In the genomic region with DNA sequence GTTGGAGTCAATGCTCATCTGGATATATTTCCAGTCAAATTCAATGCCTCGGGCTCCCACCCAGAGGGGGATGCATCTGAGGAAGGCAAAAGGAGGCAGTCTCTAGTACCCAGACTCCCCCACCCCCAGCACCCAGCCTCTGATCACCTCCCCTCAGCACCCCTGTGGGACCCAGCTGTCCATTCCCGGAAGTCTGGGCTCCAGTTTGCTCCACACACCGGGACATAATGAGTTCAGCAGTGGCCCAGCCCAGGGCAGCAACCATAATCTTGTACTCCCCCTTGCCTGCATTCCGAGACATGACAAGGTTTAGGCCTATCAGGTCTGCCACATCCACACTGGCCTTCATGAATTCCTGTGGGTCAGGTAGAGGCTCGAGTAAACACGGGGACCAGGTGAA, we compare ENCODE assay signal across 8 mouse cellular contexts. TPM values are rescaled to one million over a fixed set of nuclear protein-coding genes. Genes with fewer than 3 reads are reported as not detected.
DNase-seq lines count a peak whose midpoint lies in the region; ATAC-seq and TF ChIP-seq lines count a peak whose summit lies in the region.

No protein-coding gene starts in this region.

- 77% methylated on average over 6 of the region's 6 CpGs for WGBS in kidney, embryonic 15.5 days
- 80% methylated on average over 6 of the region's 6 CpGs for WGBS in embryonic facial prominence, embryonic 13.5 days
- 83% methylated on average over 6 of the region's 6 CpGs for WGBS in intestine, embryonic 14.5 days
- 74% methylated on average over 6 of the region's 6 CpGs for WGBS in lung, adult 2 months

- no peaks in the 10 kb centered on the region for H3K27me3 ChIP-seq in kidney, embryonic 15.5 days
- no peaks in the 10 kb centered on the region for H3K27me3 ChIP-seq in embryonic facial prominence, embryonic 13.5 days
- H3K27me3 ChIP-seq in intestine, embryonic 14.5 days (replicated peaks; ENCODE audit: control insufficient read depth, insufficient read depth, low read length) = no peaks in the 10 kb centered on the region
- no peaks in the 10 kb centered on the region for H3K27me3 ChIP-seq in myocyte (ENCODE audit: control insufficient read depth, insufficient read depth, insufficient read length)

- H3K9me3 ChIP-seq in kidney, embryonic 15.5 days (replicated peaks) = no peaks in the 10 kb centered on the region
- H3K9me3 ChIP-seq in embryonic facial prominence, embryonic 13.5 days = no peaks in the 10 kb centered on the region
- no peaks in the 10 kb centered on the region for H3K9me3 ChIP-seq in intestine, embryonic 14.5 days (ENCODE audit: control insufficient read depth, low read length)

- peaks cover 21% of the 10 kb centered on the region for H3K4me1 ChIP-seq in kidney, embryonic 15.5 days
- peaks cover 23% of the 10 kb centered on the region for H3K4me1 ChIP-seq in embryonic facial prominence, embryonic 13.5 days
- H3K4me1 ChIP-seq in intestine, embryonic 14.5 days (replicated peaks; ENCODE audit: control insufficient read depth, insufficient read depth, low read length) = peaks cover 12% of the 10 kb centered on the region
- peaks cover 15% of the 10 kb centered on the region; the same call in 1 of the 2 replicates for H3K4me1 ChIP-seq in lung, adult 2 months (ENCODE audit: control insufficient read depth, insufficient read depth, low read length)

- no peak for DNase-seq in kidney, postnatal 36 days
- no peak for DNase-seq in intestine, embryonic 14.5 days (ENCODE audit: low spot score)
- DNase-seq in c-Kit-positive CD71-positive TER-119-positive erythroid progenitor cells, embryonic 14.5 days (ENCODE audit: low spot score) = no peak
- no peak for DNase-seq in urinary bladder, postnatal 36 days (ENCODE audit: low spot score in 2 of 2)
- no peak for DNase-seq in lung, adult 2 months

- no peak overlapping the region for H3ac ChIP-seq in myocyte (ENCODE audit: control insufficient read depth, insufficient read length)

- peak overlapping the region; percentile 65 for H3K4me2 ChIP-seq in kidney, embryonic 15.5 days
- peak overlapping the region; percentile 78 for H3K4me2 ChIP-seq in embryonic facial prominence, embryonic 13.5 days
- H3K4me2 ChIP-seq in intestine, embryonic 14.5 days (ENCODE audit: low read length) = peak overlapping the region; percentile 77
- H3K4me2 ChIP-seq in myocyte (ENCODE audit: low read depth) = peak overlapping the region; percentile 90

- H3K27ac ChIP-seq in kidney, embryonic 15.5 days = no peak overlapping the region
- no peak overlapping the region for H3K27ac ChIP-seq in embryonic facial prominence, embryonic 13.5 days
- H3K27ac ChIP-seq in intestine, embryonic 14.5 days (ENCODE audit: low read depth) = no peak overlapping the region

- H3K4me3 ChIP-seq in kidney, embryonic 15.5 days (replicated peaks) = peak overlapping the region; percentile 87
- H3K4me3 ChIP-seq in embryonic facial prominence, embryonic 13.5 days = peak overlapping the region; percentile 80
- H3K4me3 ChIP-seq in intestine, embryonic 14.5 days (ENCODE audit: low read depth, low read length) = peak overlapping the region; percentile 85
- H3K4me3 ChIP-seq in myocyte = peak overlapping the region; percentile 89
- no peak overlapping the region for H3K4me3 ChIP-seq in lung, adult 2 months (replicated peaks; ENCODE audit: extremely low read depth, low read depth, low read length)

- no peak for TF ChIP-seq POLR2A in myocyte (IDR thresholded peaks at IDR 0.05; ENCODE audit: insufficient read length, low read depth)
- TF ChIP-seq POLR2A in lung, adult 2 months (IDR thresholded peaks at IDR 0.05; ENCODE audit: borderline replicate concordance, extremely low read depth, low read depth, low read length) = no peak

- H3K9ac ChIP-seq in kidney, embryonic 15.5 days = peak overlapping the region; percentile 61
- peak overlapping the region; percentile 90 for H3K9ac ChIP-seq in embryonic facial prominence, embryonic 13.5 days
- H3K9ac ChIP-seq in intestine, embryonic 14.5 days (ENCODE audit: low read length) = peak overlapping the region; percentile 74; the same call in 1 of the 2 replicates

- peaks cover 11% of the 10 kb centered on the region for H3K79me2 ChIP-seq in myocyte (ENCODE audit: control insufficient read depth, insufficient read depth)

- peaks cover 37% of the 10 kb centered on the region for H3K36me3 ChIP-seq in kidney, embryonic 15.5 days
- H3K36me3 ChIP-seq in embryonic facial prominence, embryonic 13.5 days = peaks cover 26% of the 10 kb centered on the region
- peaks cover 21% of the 10 kb centered on the region; the same call in 1 of the 2 replicates for H3K36me3 ChIP-seq in intestine, embryonic 14.5 days (ENCODE audit: control insufficient read depth, insufficient read depth, low read length)
- peaks cover 7% of the 10 kb centered on the region for H3K36me3 ChIP-seq in myocyte (ENCODE audit: control insufficient read depth, insufficient read depth)

- ATAC-seq in kidney, embryonic 15.5 days (replicated peaks; ENCODE audit: low FRiP score) = no peak
- ATAC-seq in embryonic facial prominence, embryonic 13.5 days (ENCODE audit: insufficient number of reproducible peaks, insufficient read depth, low FRiP score, low TSS enrichment, low read depth) = no peak
- ATAC-seq in intestine, embryonic 14.5 days (replicated peaks; ENCODE audit: low FRiP score, low TSS enrichment, low read depth) = no peak

- no peak for TF ChIP-seq CTCF in lung, adult 2 months (IDR thresholded peaks at IDR 0.05; ENCODE audit: insufficient read depth, low read length)

TF ChIP-seq in myocyte, 11 proteins besides CTCF, POLR2A, EP300 and RAD21:
- TF ChIP-seq TCF12 (IDR thresholded peaks at IDR 0.05; ENCODE audit: insufficient read depth, poor library complexity, severe bottlenecking) = no peak
- no peak for TF ChIP-seq REST (IDR thresholded peaks at IDR 0.05; ENCODE audit: insufficient read depth, insufficient read length)
- TF ChIP-seq CEBPB (IDR thresholded peaks at IDR 0.05; ENCODE audit: insufficient read depth, poor library complexity, severe bottlenecking) = no peak
- TF ChIP-seq MYOG (IDR thresholded peaks at IDR 0.05; ENCODE audit: control insufficient read depth in 1 of 3, insufficient read depth in 1 of 3, insufficient read length in 2 of 3, low read depth in 2 of 3) = no peak
- TF ChIP-seq TCF3 (IDR thresholded peaks at IDR 0.05; ENCODE audit: insufficient read length, low read depth) = no peak
- TF ChIP-seq E2F4 (IDR thresholded peaks at IDR 0.05; ENCODE audit: insufficient read depth) = no peak
- no peak for TF ChIP-seq POLR2AphosphoS2 (IDR thresholded peaks at IDR 0.05; ENCODE audit: insufficient read length, low read depth)
- TF ChIP-seq USF1 (IDR thresholded peaks at IDR 0.05; ENCODE audit: low read depth) = no peak
- TF ChIP-seq SRF (IDR thresholded peaks at IDR 0.05; ENCODE audit: control insufficient read depth, insufficient read length, low read depth) = no peak
- no peak for TF ChIP-seq MAX (IDR thresholded peaks at IDR 0.05; ENCODE audit: low read depth)
- TF ChIP-seq MYOD1 (IDR thresholded peaks at IDR 0.05; ENCODE audit: control insufficient read depth in 1 of 3, insufficient read length in 2 of 3, low read depth in 2 of 3) = no peak

RNA-seq across cellular contexts. Expression of gene Tmem147, which starts 1.1 kb away (rescaled TPM):
- 180 and 192 TPM in 2 replicates for polyA plus RNA-seq in kidney, embryonic 15.5 days (2015; fragmentation: Nextera tagmentation; extraction: Ambion mirVana)
- polyA plus RNA-seq in embryonic facial prominence, embryonic 13.5 days (2015; fragmentation: Nextera tagmentation; extraction: Ambion mirVana) = 181 and 185 TPM in 2 replicates
- 213 and 238 TPM in 2 replicates for polyA plus RNA-seq in intestine, embryonic 14.5 days (2014; fragmentation: Nextera tagmentation; extraction: Ambion mirVana)
- 241 TPM for polyA plus RNA-seq in myocyte (2012; fragmentation: generic; extraction: Trizol)
- polyA plus RNA-seq in lung, adult 2 months (2012; rRNA removed) = 122 and 154 TPM in 2 replicates

RNA-seq across cellular contexts. Expression of gene Gapdhs, which starts 15.3 kb away (rescaled TPM):
- 0.35 and 0.68 TPM in 2 replicates for polyA plus RNA-seq in kidney, embryonic 15.5 days (2015; fragmentation: Nextera tagmentation; extraction: Ambion mirVana)
- 0.74 and 0.90 TPM in 2 replicates for polyA plus RNA-seq in embryonic facial prominence, embryonic 13.5 days (2015; fragmentation: Nextera tagmentation; extraction: Ambion mirVana)
- 0.51 TPM in 1 of 2 replicates, not detected in the other for polyA plus RNA-seq in intestine, embryonic 14.5 days (2014; fragmentation: Nextera tagmentation; extraction: Ambion mirVana)
- 0.05 TPM for polyA plus RNA-seq in myocyte (2012; fragmentation: generic; extraction: Trizol)
- polyA plus RNA-seq in lung, adult 2 months (2012; rRNA removed) = 0.27 and 0.40 TPM in 2 replicates

RNA-seq across cellular contexts. Expression of gene Atp4a, which starts 16.2 kb away (rescaled TPM):
- polyA plus RNA-seq in kidney, embryonic 15.5 days (2015; fragmentation: Nextera tagmentation; extraction: Ambion mirVana) = 1.3 and 1.5 TPM in 2 replicates
- 0.10 and 0.17 TPM in 2 replicates for polyA plus RNA-seq in embryonic facial prominence, embryonic 13.5 days (2015; fragmentation: Nextera tagmentation; extraction: Ambion mirVana)
- 1.0 and 2.2 TPM in 2 replicates for polyA plus RNA-seq in intestine, embryonic 14.5 days (2014; fragmentation: Nextera tagmentation; extraction: Ambion mirVana)
- polyA plus RNA-seq in myocyte (2012; fragmentation: generic; extraction: Trizol) = not detected
- polyA plus RNA-seq in lung, adult 2 months (2012; rRNA removed) = not detected in 2 replicates

RNA-seq across cellular contexts. Expression of gene Sbsn, which starts 23.1 kb away (rescaled TPM):
- polyA plus RNA-seq in kidney, embryonic 15.5 days (2015; fragmentation: Nextera tagmentation; extraction: Ambion mirVana) = 2.2 and 2.6 TPM in 2 replicates
- polyA plus RNA-seq in embryonic facial prominence, embryonic 13.5 days (2015; fragmentation: Nextera tagmentation; extraction: Ambion mirVana) = 2.5 and 3.3 TPM in 2 replicates
- polyA plus RNA-seq in intestine, embryonic 14.5 days (2014; fragmentation: Nextera tagmentation; extraction: Ambion mirVana) = 1.5 and 2.7 TPM in 2 replicates
- polyA plus RNA-seq in myocyte (2012; fragmentation: generic; extraction: Trizol) = 0.79 TPM
- polyA plus RNA-seq in lung, adult 2 months (2012; rRNA removed) = 3.8 and 60.4 TPM in 2 replicates

RNA-seq across cellular contexts. Expression of gene 2200002J24Rik, which starts 29.5 kb away (rescaled TPM):
- 0.58 TPM in 1 of 2 replicates, not detected in the other for polyA plus RNA-seq in kidney, embryonic 15.5 days (2015; fragmentation: Nextera tagmentation; extraction: Ambion mirVana)
- polyA plus RNA-seq in embryonic facial prominence, embryonic 13.5 days (2015; fragmentation: Nextera tagmentation; extraction: Ambion mirVana) = not detected in 2 replicates
- 1.4 TPM in 2 replicates for polyA plus RNA-seq in intestine, embryonic 14.5 days (2014; fragmentation: Nextera tagmentation; extraction: Ambion mirVana)
- polyA plus RNA-seq in myocyte (2012; fragmentation: generic; extraction: Trizol) = not detected
- polyA plus RNA-seq in lung, adult 2 months (2012; rRNA removed) = not detected in 2 replicates
